Mouse (Mus musculus): ENCODE results near the gene Gpatch4. TPM values are rescaled to one million over a fixed set of nuclear protein-coding genes. Genes with fewer than 3 reads are reported as not detected.

The Gpatch4 gene
- polyA plus RNA-seq, 1 experiment from 2014 or later, result 32.7 TPM

- H3K4me3 ChIP-seq (replicated peaks), result no peak overlapping the region
- no peak for ATAC-seq (ENCODE audit: low read depth)
- peaks cover 9% of the 10 kb centered on the region; the same call in 1 of the 2 replicates for H3K9me3 ChIP-seq (replicated peaks)
- peaks cover 49% of the 10 kb centered on the region for H3K27me3 ChIP-seq
- no peaks in the 10 kb centered on the region for H3K36me3 ChIP-seq
- no peak for DNase-seq
- H3K9ac ChIP-seq, result no peak overlapping the region
- no peak overlapping the region for H3K4me2 ChIP-seq
- no peak overlapping the region for H3K27ac ChIP-seq
- 64% methylated on average over 18 of the region's 18 CpGs for WGBS (ENCODE audit: insufficient replicate concordance)
- no peaks in the 10 kb centered on the region for H3K4me1 ChIP-seq (replicated peaks)
Observed at GRCm38 (mm10) chr3:88005822-88006786, 36.8 kb upstream of the Gpatch4 start.

- Histone ChIP-seq H3K4me1 (replicated peaks) (no peaks in the 10 kb centered on the region), H3K36me3 (no peaks in the 10 kb centered on the region), H3K9me3 (replicated peaks) (peaks cover 8% of the 10 kb centered on the region; the same call in 1 of the 2 replicates), H3K27me3 (peaks cover 14% of the 10 kb centered on the region), H3K9ac (no peak overlapping the region), H3K4me3 (replicated peaks) (no peak overlapping the region), H3K4me2 (no peak overlapping the region), H3K27ac (no peak overlapping the region)
- DNase-seq (peak; percentile 17), ATAC-seq (ENCODE audit: low read depth) (no peak)
- WGBS (ENCODE audit: insufficient replicate concordance), result 4% methylated on average over 6 of the region's 6 CpGs
Observed at GRCm38 (mm10) chr3:88010634-88011265, 32.2 kb upstream of the Gpatch4 start.

GRCm38 (mm10) chr3:88022322-88023191 lies 20.4 kb upstream of the Gpatch4 start:
- H3K9ac ChIP-seq, result no peak overlapping the region
- 2% methylated on average over 66 of the region's 66 CpGs for WGBS (ENCODE audit: insufficient replicate concordance)
- no peaks in the 10 kb centered on the region for H3K9me3 ChIP-seq (replicated peaks)
- H3K27me3 ChIP-seq, result peaks cover 87% of the 10 kb centered on the region
- peaks cover 15% of the 10 kb centered on the region for H3K4me1 ChIP-seq (replicated peaks)
- no peaks in the 10 kb centered on the region for H3K36me3 ChIP-seq
- DNase-seq (peak; percentile 90), ATAC-seq (ENCODE audit: low read depth) (peak; percentile 87)
- peak overlapping the region; percentile 56 for H3K4me3 ChIP-seq (replicated peaks)
- peak overlapping the region; percentile 84 for H3K4me2 ChIP-seq
- H3K27ac ChIP-seq, result no peak overlapping the region

GRCm38 (mm10) chr3:88023192-88024074 lies 19.5 kb upstream of the Gpatch4 start:
- Histone ChIP-seq H3K36me3 (no peaks in the 10 kb centered on the region), H3K4me3 (replicated peaks) (peak overlapping the region; percentile 56), H3K27me3 (peaks cover 84% of the 10 kb centered on the region), H3K4me2 (peak overlapping the region; percentile 84), H3K9ac (no peak overlapping the region), H3K9me3 (replicated peaks) (no peaks in the 10 kb centered on the region; the same call in 1 of the 2 replicates), H3K4me1 (replicated peaks) (peaks cover 15% of the 10 kb centered on the region), H3K27ac (no peak overlapping the region)
- DNase-seq (no peak), ATAC-seq (ENCODE audit: low read depth) (peak; percentile 41)
- 2% methylated on average over 81 of the region's 81 CpGs for WGBS (ENCODE audit: insufficient replicate concordance)

GRCm38 (mm10) chr3:88026823-88027222 lies 16.1 kb upstream of the Gpatch4 start:
- Histone ChIP-seq H3K4me1 (replicated peaks) (peaks cover 15% of the 10 kb centered on the region), H3K9ac (no peak overlapping the region), H3K9me3 (replicated peaks) (no peaks in the 10 kb centered on the region; the same call in 1 of the 2 replicates), H3K4me2 (no peak overlapping the region), H3K4me3 (replicated peaks) (no peak overlapping the region), H3K27me3 (peaks cover 82% of the 10 kb centered on the region), H3K36me3 (no peaks in the 10 kb centered on the region), H3K27ac (no peak overlapping the region)
- ATAC-seq (ENCODE audit: low read depth) (no peak), DNase-seq (no peak)
- 46% methylated on average over 7 of the region's 7 CpGs for WGBS (ENCODE audit: insufficient replicate concordance)

- H3K4me3 ChIP-seq (replicated peaks), result no peak within 1 kb of the TSS
- H3K4me1 ChIP-seq (replicated peaks), result peaks cover 11% of the 10 kb centered on the region
- DNase-seq, result no peak
- no peak for ATAC-seq (ENCODE audit: low read depth)
- peaks cover 82% of the 10 kb centered on the region for H3K27me3 ChIP-seq
- H3K9me3 ChIP-seq (replicated peaks), result no peaks in the 10 kb centered on the region; the same call in 1 of the 2 replicates
- no peak within 1 kb of the TSS for H3K4me2 ChIP-seq
- WGBS (ENCODE audit: insufficient replicate concordance), result 42% methylated on average over 5 of the region's 5 CpGs
- H3K27ac ChIP-seq, result no peak within 1 kb of the TSS
- H3K36me3 ChIP-seq, result no peaks in the 10 kb centered on the region
- H3K9ac ChIP-seq, result no peak within 1 kb of the TSS
Observed at GRCm38 (mm10) chr3:88027434-88028186, 15.3 kb upstream of the Gpatch4 start, which contains the start of gene Hapln2. Hapln2 (minus strand) TSS chr3:88027583.

- no peak for DNase-seq
Observed at GRCm38 (mm10) chr3:88030608-88031395, 12.1 kb upstream of the Gpatch4 start.

GRCm38 (mm10) chr3:88033506-88033905 lies 9.4 kb upstream of the Gpatch4 start:
- Histone ChIP-seq H3K9ac (no peak overlapping the region), H3K27ac (no peak overlapping the region), H3K4me2 (no peak overlapping the region), H3K9me3 (replicated peaks) (no peaks in the 10 kb centered on the region), H3K4me3 (replicated peaks) (no peak overlapping the region), H3K36me3 (no peaks in the 10 kb centered on the region), H3K4me1 (replicated peaks) (no peaks in the 10 kb centered on the region), H3K27me3 (peaks cover 70% of the 10 kb centered on the region)
- 47% methylated on average over 5 of the region's 5 CpGs for WGBS (ENCODE audit: insufficient replicate concordance)
- DNase-seq (no peak), ATAC-seq (ENCODE audit: low read depth) (no peak)

More at GRCm38 (mm10) chr3:88030608-88031395, 12.1 kb upstream of the Gpatch4 start:
- no peak overlapping the region for H3K4me3 ChIP-seq (replicated peaks)
- 10% methylated on average over 19 of the region's 19 CpGs for WGBS (ENCODE audit: insufficient replicate concordance)
- no peaks in the 10 kb centered on the region for H3K36me3 ChIP-seq
- H3K9me3 ChIP-seq (replicated peaks), result no peaks in the 10 kb centered on the region; the same call in 1 of the 2 replicates
- H3K9ac ChIP-seq, result no peak overlapping the region
- no peak for ATAC-seq (ENCODE audit: low read depth)
- H3K4me1 ChIP-seq (replicated peaks), result no peaks in the 10 kb centered on the region
- H3K4me2 ChIP-seq, result no peak overlapping the region
- H3K27ac ChIP-seq, result no peak overlapping the region
- peaks cover 71% of the 10 kb centered on the region for H3K27me3 ChIP-seq

- Histone ChIP-seq H3K9ac (no peak overlapping the region), H3K4me3 (replicated peaks) (no peak overlapping the region), H3K9me3 (replicated peaks) (no peaks in the 10 kb centered on the region), H3K27ac (no peak overlapping the region), H3K4me2 (no peak overlapping the region), H3K27me3 (peaks cover 70% of the 10 kb centered on the region), H3K4me1 (replicated peaks) (no peaks in the 10 kb centered on the region), H3K36me3 (no peaks in the 10 kb centered on the region)
- DNase-seq, result no peak
- ATAC-seq (ENCODE audit: low read depth), result no peak
- WGBS (ENCODE audit: insufficient replicate concordance), result 36% methylated on average over 1 of the region's 1 CpGs
Observed at GRCm38 (mm10) chr3:88035561-88036293, 7.2 kb upstream of the Gpatch4 start.

Data from liver, embryonic 13.5 days (tissue).